Mouse (Mus musculus): ENCODE measurements around the gene Pcid2. TPM values are rescaled to one million over a fixed set of nuclear protein-coding genes. Genes with fewer than 3 reads are reported as not detected.

Gene Pcid2
- polyA plus RNA-seq (2012; fragmentation: generic; extraction: Trizol) = 23.6 TPM
- long read RNA-seq, experiment 1, transcript Pcid2-201 (14 exons, 2,860 nt) = major isoform, 21 of 28 reads
- long read RNA-seq, experiment 1, partial matches to known transcripts = 0 of 28 reads
- long read RNA-seq, experiment 1, other reads (novel, unspliced or antisense) = 7 of 28 reads
- long read RNA-seq, experiment 2, transcript Pcid2-201 (14 exons, 2,860 nt) = major isoform, 266 of 285 reads
- long read RNA-seq, experiment 2, partial matches to known transcripts = 3 of 285 reads
- long read RNA-seq, experiment 2, other reads (novel, unspliced or antisense) = 15 of 285 reads

- Histone ChIP-seq H3K36me3 (ENCODE audit: control insufficient read depth, insufficient read depth) (peaks cover 9% of the 10 kb centered on the region), H3K79me3 (ENCODE audit: low read depth) (peaks cover 68% of the 10 kb centered on the region), H3K27me3 (ENCODE audit: control insufficient read depth, insufficient read depth, insufficient read length) (no peaks in the 10 kb centered on the region), H3K79me2 (ENCODE audit: control insufficient read depth, insufficient read depth) (peaks cover 93% of the 10 kb centered on the region), H3K4me3 (ENCODE audit: insufficient read depth, poor library complexity, severe bottlenecking) (peak within 1 kb of the TSS; percentile 93), H3ac (ENCODE audit: control insufficient read depth, insufficient read length, low read depth) (peak within 1 kb of the TSS; percentile 100)
- peak; percentile 81 for TF ChIP-seq CTCF (IDR thresholded peaks at IDR 0.05; ENCODE audit: control insufficient read depth, insufficient read depth, insufficient read length)
- TF ChIP-seq CEBPB (IDR thresholded peaks at IDR 0.05; ENCODE audit: low read depth) = no peak
- TF ChIP-seq MAX (IDR thresholded peaks at IDR 0.05) = peak; percentile 26
These were observed at the start of gene Pcid2, which contains the start of gene Cul4a for GRCm38 (mm10) chr8:13105087-13105881. Gene Pcid2 (minus strand): TSS chr8:13105459. Gene Cul4a (plus strand): TSS chr8:13105621.

GRCm38 (mm10) chr8:13154099-13154498 lies 48.8 kb upstream of the Pcid2 start:
- Histone ChIP-seq H3ac (ENCODE audit: control insufficient read depth, insufficient read length, low read depth) (no peak overlapping the region), H3K27me3 (ENCODE audit: control insufficient read depth, insufficient read depth, insufficient read length) (no peaks in the 10 kb centered on the region), H3K79me3 (ENCODE audit: low read depth) (no peaks in the 10 kb centered on the region), H3K79me2 (ENCODE audit: control insufficient read depth, insufficient read depth) (peaks cover under 1% of the 10 kb centered on the region), H3K4me3 (ENCODE audit: insufficient read depth, poor library complexity, severe bottlenecking) (no peak overlapping the region), H3K36me3 (ENCODE audit: control insufficient read depth, insufficient read depth) (peaks cover 2% of the 10 kb centered on the region)
- no peak for TF ChIP-seq FOSL1 (IDR thresholded peaks at IDR 0.05; ENCODE audit: insufficient read depth, low read length, poor library complexity, severe bottlenecking)
- TF ChIP-seq USF1 (IDR thresholded peaks at IDR 0.05; ENCODE audit: low read depth) = no peak
- no peak for TF ChIP-seq CTCF (IDR thresholded peaks at IDR 0.05; ENCODE audit: control insufficient read depth, insufficient read depth, insufficient read length)
- no peak for TF ChIP-seq MAX (IDR thresholded peaks at IDR 0.05)
- no peak for TF ChIP-seq MYOG (IDR thresholded peaks at IDR 0.05; ENCODE audit: control insufficient read depth, extremely low read depth, insufficient read length)
- no peak for TF ChIP-seq MYOD1 (IDR thresholded peaks at IDR 0.05; ENCODE audit: control insufficient read depth, insufficient read length, low read depth)
- TF ChIP-seq CEBPB (IDR thresholded peaks at IDR 0.05; ENCODE audit: low read depth) = no peak

- TF ChIP-seq MAX (IDR thresholded peaks at IDR 0.05) = no peak
- TF ChIP-seq MYOD1 (IDR thresholded peaks at IDR 0.05; ENCODE audit: control insufficient read depth, insufficient read length, low read depth) = no peak
- no peak for TF ChIP-seq CEBPB (IDR thresholded peaks at IDR 0.05; ENCODE audit: low read depth)
- no peak for TF ChIP-seq FOSL1 (IDR thresholded peaks at IDR 0.05; ENCODE audit: insufficient read depth, low read length, poor library complexity, severe bottlenecking)
- no peak for TF ChIP-seq MYOG (IDR thresholded peaks at IDR 0.05; ENCODE audit: control insufficient read depth, extremely low read depth, insufficient read length)
- no peak for TF ChIP-seq CTCF (IDR thresholded peaks at IDR 0.05; ENCODE audit: control insufficient read depth, insufficient read depth, insufficient read length)
- TF ChIP-seq USF1 (IDR thresholded peaks at IDR 0.05; ENCODE audit: low read depth) = no peak
- Histone ChIP-seq H3K36me3 (ENCODE audit: control insufficient read depth, insufficient read depth) (peaks cover 17% of the 10 kb centered on the region), H3K27me3 (ENCODE audit: control insufficient read depth, insufficient read depth, insufficient read length) (no peaks in the 10 kb centered on the region), H3K4me3 (ENCODE audit: insufficient read depth, poor library complexity, severe bottlenecking) (no peak overlapping the region), H3ac (ENCODE audit: control insufficient read depth, insufficient read length, low read depth) (no peak overlapping the region), H3K79me3 (ENCODE audit: low read depth) (no peaks in the 10 kb centered on the region), H3K79me2 (ENCODE audit: control insufficient read depth, insufficient read depth) (no peaks in the 10 kb centered on the region)
These were observed 45.7 kb upstream of the Pcid2 start for GRCm38 (mm10) chr8:13150929-13151328.

GRCm38 (mm10) chr8:13149866-13150265 lies 44.6 kb upstream of the Pcid2 start:
- Histone ChIP-seq H3ac (ENCODE audit: control insufficient read depth, insufficient read length, low read depth) (no peak overlapping the region), H3K4me3 (ENCODE audit: insufficient read depth, poor library complexity, severe bottlenecking) (no peak overlapping the region), H3K36me3 (ENCODE audit: control insufficient read depth, insufficient read depth) (peaks cover 25% of the 10 kb centered on the region), H3K79me2 (ENCODE audit: control insufficient read depth, insufficient read depth) (no peaks in the 10 kb centered on the region), H3K27me3 (ENCODE audit: control insufficient read depth, insufficient read depth, insufficient read length) (no peaks in the 10 kb centered on the region), H3K79me3 (ENCODE audit: low read depth) (no peaks in the 10 kb centered on the region)
- TF ChIP-seq CTCF (IDR thresholded peaks at IDR 0.05; ENCODE audit: control insufficient read depth, insufficient read depth, insufficient read length) = no peak
- TF ChIP-seq FOSL1 (IDR thresholded peaks at IDR 0.05; ENCODE audit: insufficient read depth, low read length, poor library complexity, severe bottlenecking) = no peak
- no peak for TF ChIP-seq MYOD1 (IDR thresholded peaks at IDR 0.05; ENCODE audit: control insufficient read depth, insufficient read length, low read depth)
- no peak for TF ChIP-seq CEBPB (IDR thresholded peaks at IDR 0.05; ENCODE audit: low read depth)
- TF ChIP-seq MAX (IDR thresholded peaks at IDR 0.05) = no peak
- no peak for TF ChIP-seq USF1 (IDR thresholded peaks at IDR 0.05; ENCODE audit: low read depth)
- TF ChIP-seq MYOG (IDR thresholded peaks at IDR 0.05; ENCODE audit: control insufficient read depth, extremely low read depth, insufficient read length) = no peak

- no peaks in the 10 kb centered on the region for H3K79me2 ChIP-seq (ENCODE audit: control insufficient read depth, insufficient read depth)
- TF ChIP-seq MAX (IDR thresholded peaks at IDR 0.05) (no peak), USF1 (IDR thresholded peaks at IDR 0.05; ENCODE audit: low read depth) (no peak)
- peaks cover 25% of the 10 kb centered on the region for H3K36me3 ChIP-seq (ENCODE audit: control insufficient read depth, insufficient read depth)
- H3K4me3 ChIP-seq (ENCODE audit: insufficient read depth, poor library complexity, severe bottlenecking) = no peak overlapping the region
- H3K27me3 ChIP-seq (ENCODE audit: control insufficient read depth, insufficient read depth, insufficient read length) = no peaks in the 10 kb centered on the region
- H3K79me3 ChIP-seq (ENCODE audit: low read depth) = no peaks in the 10 kb centered on the region
- no peak overlapping the region for H3ac ChIP-seq (ENCODE audit: control insufficient read depth, insufficient read length, low read depth)
These were observed 44.0 kb upstream of the Pcid2 start for GRCm38 (mm10) chr8:13149287-13149686.
